Mouse (Mus musculus) cortical plate, adult 2 months (tissue): ENCODE measurements around the gene Mesp2. TPM values are rescaled to one million over a fixed set of nuclear protein-coding genes. Genes with fewer than 3 reads are reported as not detected.

Source experiments
- H3K27ac ChIP-seq: fragments of 200-500 bp; 2 replicates; pipeline ENCODE4 v1.5.1; 2012; ENCODE audit warnings: low read length, control low read depth, inconsistent platforms; ENCODE audit not compliant: insufficient read depth
- H3K4me1 ChIP-seq: fragments of 200-500 bp; 2 replicates; pipeline ENCODE4 v1.6.1; 2011; ENCODE audit warnings: low read length; ENCODE audit not compliant: control insufficient read depth, insufficient read depth
- H3K4me3 ChIP-seq: fragments of 200-500 bp; 2 replicates; pipeline ENCODE4 v1.5.1; 2011; ENCODE audit warnings: mild to moderate bottlenecking, low read length, control low read depth; ENCODE audit not compliant: insufficient read depth
- CTCF ChIP-seq: fragments of 200-500 bp; IDR thresholded peaks from 2 replicates; pipeline ENCODE4 v1.5.1; 2011; ENCODE audit warnings: mild to moderate bottlenecking, control low read depth, low read length; ENCODE audit not compliant: insufficient read depth; ENCODE audit errors: extremely low read depth
- POLR2A ChIP-seq: fragments of 200-500 bp; IDR thresholded peaks from 2 replicates; pipeline ENCODE4 v1.6.1; 2011; ENCODE audit warnings: mild to moderate bottlenecking, low read length, control low read depth; ENCODE audit not compliant: insufficient read depth; ENCODE audit errors: extremely low read depth
- polyA plus RNA-seq: library from polyadenylated mRNA; depleted of rRNA; stranded (reverse); fragments of >200 nt; gene quantifications from 2 replicates; pipeline ENCODE4 v1.2.3, GENCODE M21; 2012; rRNA removed

Mesp2 gene
- 0.91 and 0.98 TPM in 2 replicates for polyA plus RNA-seq

- TF ChIP-seq POLR2A = no peak
- TF ChIP-seq CTCF = no peak
- Histone ChIP-seq H3K4me3 (peak within 1 kb of the TSS; percentile 22; the same call in 1 of the 2 replicates), H3K4me1 (no peaks in the 10 kb centered on the region), H3K27ac (no peak within 1 kb of the TSS)
These were observed at the start of gene Mesp2 for GRCm38 (mm10) chr7:79810611-79811506. Gene Mesp2, plus strand, starts transcription at chr7:79810727.

GRCm38 (mm10) chr7:79761124-79761876 lies 49.2 kb upstream of the Mesp2 start:
- TF ChIP-seq CTCF = no peak
- no peak for TF ChIP-seq POLR2A
- no peak overlapping the region for H3K4me3 ChIP-seq
- H3K27ac ChIP-seq = no peak overlapping the region
- no peaks in the 10 kb centered on the region for H3K4me1 ChIP-seq

- no peak overlapping the region for H3K27ac ChIP-seq
- no peak for TF ChIP-seq CTCF
- no peak for TF ChIP-seq POLR2A
- H3K4me3 ChIP-seq = no peak overlapping the region
- no peaks in the 10 kb centered on the region for H3K4me1 ChIP-seq
These were observed 48.4 kb upstream of the Mesp2 start for GRCm38 (mm10) chr7:79762106-79762505.

- TF ChIP-seq CTCF (no peak), POLR2A (no peak)
- Histone ChIP-seq H3K27ac (no peak overlapping the region), H3K4me1 (no peaks in the 10 kb centered on the region), H3K4me3 (no peak overlapping the region)
These were observed 44.5 kb upstream of the Mesp2 start for GRCm38 (mm10) chr7:79765991-79766390.

GRCm38 (mm10) chr7:79769664-79770063 lies 40.9 kb upstream of the Mesp2 start:
- TF ChIP-seq CTCF (no peak), POLR2A (no peak)
- H3K4me1 ChIP-seq = 0 out of 2 replicates have a peak, but pooled peaks cover 3% of the 10 kb centered on the region
- H3K4me3 ChIP-seq = no peak overlapping the region

GRCm38 (mm10) chr7:79771561-79772512 lies 38.7 kb upstream of the Mesp2 start:
- Histone ChIP-seq H3K4me1 (0 out of 2 replicates have a peak, but pooled peaks cover 3% of the 10 kb centered on the region), H3K4me3 (no peak overlapping the region), H3K27ac (no peak overlapping the region)
- no peak for TF ChIP-seq POLR2A
- TF ChIP-seq CTCF = no peak

More at GRCm38 (mm10) chr7:79769664-79770063, 40.9 kb upstream of the Mesp2 start:
- H3K27ac ChIP-seq = no peak overlapping the region

- TF ChIP-seq CTCF (peak; percentile 84), POLR2A (no peak)
- Histone ChIP-seq H3K27ac (no peak overlapping the region), H3K4me1 (peaks cover 2% of the 10 kb centered on the region; the same call in 1 of the 2 replicates), H3K4me3 (peak overlapping the region; percentile 22)
These were observed 29.6 kb upstream of the Mesp2 start for GRCm38 (mm10) chr7:79780647-79781626.
